Mouse (Mus musculus): ENCODE results near the gene Dpf2. TPM values are rescaled to one million over a fixed set of nuclear protein-coding genes. Genes with fewer than 3 reads are reported as not detected.

Gene Dpf2
- 100 to 1,000 TPM; 123 to 178 TPM for polyA plus RNA-seq (2017; shearing (Covaris generic))

GRCm38 (mm10) chr19:5913007-5913719, at the start of gene Dpf2:
TSS of gene Dpf2 (minus strand) at chr19:5913010.
- no peak for ATAC-seq

GRCm38 (mm10) chr19:5957371-5957770, 44.6 kb upstream of the Dpf2 start:
- no peak for ATAC-seq

- ATAC-seq, result no peak
These were observed 43.9 kb upstream of the Dpf2 start for GRCm38 (mm10) chr19:5956685-5957084.

GRCm38 (mm10) chr19:5955704-5956670, 43.2 kb upstream of the Dpf2 start:
- ATAC-seq, result no peak

GRCm38 (mm10) chr19:5954936-5955335, 42.1 kb upstream of the Dpf2 start:
- ATAC-seq, result no peak

- ATAC-seq, result no peak
These were observed 41.4 kb upstream of the Dpf2 start for GRCm38 (mm10) chr19:5954031-5954710.

GRCm38 (mm10) chr19:5953201-5953770, 40.5 kb upstream of the Dpf2 start:
- no peak for ATAC-seq

GRCm38 (mm10) chr19:5952071-5952691, 39.4 kb upstream of the Dpf2 start:
- no peak for ATAC-seq

- ATAC-seq, result no peak
These were observed 38.8 kb upstream of the Dpf2 start for GRCm38 (mm10) chr19:5951631-5952030.

- no peak for ATAC-seq
These were observed 37.4 kb upstream of the Dpf2 start for GRCm38 (mm10) chr19:5950218-5950617.

GRCm38 (mm10) chr19:5945891-5946290, 33.1 kb upstream of the Dpf2 start:
- no peak for ATAC-seq

GRCm38 (mm10) chr19:5945027-5945426, 32.2 kb upstream of the Dpf2 start:
- no peak for ATAC-seq

GRCm38 (mm10) chr19:5944145-5944544, 31.3 kb upstream of the Dpf2 start:
- no peak for ATAC-seq

GRCm38 (mm10) chr19:5943404-5943803, 30.6 kb upstream of the Dpf2 start:
- no peak for ATAC-seq

- ATAC-seq, result no peak
These were observed 29.8 kb upstream of the Dpf2 start for GRCm38 (mm10) chr19:5942581-5942980.

GRCm38 (mm10) chr19:5940656-5941055, 27.8 kb upstream of the Dpf2 start:
- ATAC-seq, result no peak

- ATAC-seq, result no peak
These were observed 27.4 kb upstream of the Dpf2 start for GRCm38 (mm10) chr19:5940173-5940572.

GRCm38 (mm10) chr19:5939715-5940114, 26.9 kb upstream of the Dpf2 start:
- no peak for ATAC-seq

- ATAC-seq, result no peak
These were observed 25.7 kb upstream of the Dpf2 start for GRCm38 (mm10) chr19:5938516-5938915.

GRCm38 (mm10) chr19:5937836-5938406, 25.1 kb upstream of the Dpf2 start:
- no peak for ATAC-seq

- ATAC-seq, result no peak
These were observed 24.5 kb upstream of the Dpf2 start for GRCm38 (mm10) chr19:5937095-5937835.
